In the genomic region with DNA sequence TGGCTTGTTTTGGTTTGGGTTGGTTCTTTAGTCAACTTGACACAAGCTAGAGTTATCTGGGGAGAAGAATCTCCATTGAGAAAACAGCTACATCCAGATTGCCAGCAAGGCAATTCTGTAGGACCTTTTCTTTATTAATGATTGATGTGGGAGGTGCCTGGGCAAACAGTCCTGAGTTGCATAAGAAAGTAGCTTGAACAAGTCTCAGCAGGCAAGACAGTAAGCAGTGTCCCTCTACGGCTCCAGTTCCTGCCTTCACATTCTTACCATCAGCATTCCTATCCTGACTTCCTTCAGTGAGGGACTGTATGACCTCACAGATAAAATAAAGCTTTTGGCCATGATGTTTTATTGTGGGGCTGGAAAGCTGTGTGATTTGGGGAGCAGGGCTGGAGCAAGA, we compare ENCODE assay signal across 13 mouse cellular contexts. TPM values are rescaled to one million over a fixed set of nuclear protein-coding genes. Genes with fewer than 3 reads are reported as not detected.
"Had no signal": no experiment of that assay in that cellular context is flagged by ENCODE, and none has a peak within 500 bp of the region (broad histone marks: within the 10 kb centered on the region; RNA-seq: fewer than 3 reads in every experiment).

No protein-coding gene starts in this region.

- H3K4me3 ChIP-seq: layer of hippocampus, adult 2 months; limb, embryonic 12.5 days; liver, embryonic 15.5 days; midbrain, embryonic 13.5 days had no signal

- H3K27me3 ChIP-seq: limb, embryonic 12.5 days; liver, embryonic 15.5 days; midbrain, embryonic 13.5 days had no signal

- ATAC-seq: hindbrain, embryonic 16.5 days; inflammation-experienced regulatory T-cells, adult 6 months; midbrain, embryonic 13.5 days had no signal

- H3K4me1 ChIP-seq: liver, embryonic 15.5 days had no signal

- H3K9me3 ChIP-seq: limb, embryonic 12.5 days; liver, embryonic 15.5 days; midbrain, embryonic 13.5 days had no signal

- H3K9ac ChIP-seq: limb, embryonic 12.5 days; liver, embryonic 15.5 days; midbrain, embryonic 13.5 days had no signal

- H3K4me2 ChIP-seq: limb, embryonic 12.5 days; liver, embryonic 11.5 days; liver, embryonic 15.5 days; midbrain, embryonic 13.5 days had no signal

- DNase-seq: lung, adult 2 months; lung, postnatal 10 days; right cerebral cortex, adult 18-20 months; right cerebral cortex, postnatal 25 days; thymus, adult 18-20 months; thymus, postnatal 14 days had no signal

- H3K27ac ChIP-seq: layer of hippocampus, adult 2 months; limb, embryonic 12.5 days; liver, embryonic 15.5 days; midbrain, embryonic 13.5 days had no signal

- H3K36me3 ChIP-seq: limb, embryonic 12.5 days; liver, embryonic 15.5 days; midbrain, embryonic 13.5 days had no signal

RNA-seq across cellular contexts. Expression of gene Ntf3, which starts 48.5 kb away (rescaled TPM):
- polyA plus RNA-seq: inflammation-experienced regulatory T-cells, adult 6 months had no signal
